Mouse (Mus musculus) embryonic facial prominence, embryonic 13.5 days (tissue): ENCODE data around the gene Plau. TPM values are rescaled to one million over a fixed set of nuclear protein-coding genes. Genes with fewer than 3 reads are reported as not detected.

Experiments
- ATAC-seq: fragments of 200-750 bp; cut with Nextera tagmentation; 2 replicates; pipeline ENCODE4 v1.8.0; 2017; ENCODE audit warnings: low read depth; ENCODE audit not compliant: insufficient number of reproducible peaks, insufficient read depth, low FRiP score, low TSS enrichment
- H3K27ac ChIP-seq: fragments of 300-500 bp; sonication (generic); 2 replicates; pipeline ENCODE4 v1.5.1; 2015; ENCODE audit warnings: moderate library complexity, mild to moderate bottlenecking, inconsistent platforms
- H3K27me3 ChIP-seq: fragments of 300-500 bp; sonication (generic); 2 replicates; pipeline ENCODE4 v1.6.1; 2015; ENCODE audit warnings: mild to moderate bottlenecking, inconsistent platforms
- H3K36me3 ChIP-seq: fragments of 300-500 bp; sonication (generic); 2 replicates; pipeline ENCODE4 v1.6.1; 2015; ENCODE audit warnings: mild to moderate bottlenecking, inconsistent platforms
- H3K4me1 ChIP-seq: fragments of 300-500 bp; sonication (generic); 2 replicates; pipeline ENCODE4 v1.6.1; 2015; ENCODE audit warnings: inconsistent platforms
- H3K4me2 ChIP-seq: fragments of 300-500 bp; sonication (generic); 2 replicates; pipeline ENCODE4 v1.6.1; 2015; ENCODE audit warnings: moderate library complexity, mild to moderate bottlenecking, inconsistent platforms
- H3K4me3 ChIP-seq: fragments of 300-500 bp; sonication (generic); 2 replicates; pipeline ENCODE4 v1.5.1; 2015; ENCODE audit warnings: mild to moderate bottlenecking, inconsistent platforms
- H3K9ac ChIP-seq: fragments of 300-500 bp; sonication (generic); 2 replicates; pipeline ENCODE4 v1.6.1; 2015; ENCODE audit warnings: mild to moderate bottlenecking, inconsistent platforms
- H3K9me3 ChIP-seq: fragments of 300-500 bp; sonication (generic); 2 replicates; pipeline ENCODE4 v1.6.1; 2016; ENCODE audit warnings: inconsistent platforms
- whole genome bisulfite sequencing: fragments of 180-500 bp; shearing (Covaris S2); methylation state at CpG from one replicate; pipeline ENCODE4 v1.1.7; 2015; ENCODE audit warnings: mixed read lengths; 5-methylcytosine and 5-hydroxymethylcytosine counted together
- polyA plus RNA-seq: library from polyadenylated mRNA; unstranded; fragments of >200 nt; fragmentation: Nextera tagmentation; extraction: Ambion mirVana; gene quantifications from 2 replicates; pipeline ENCODE4 v1.2.1, GENCODE M21; 2015

The Plau gene
- polyA plus RNA-seq, 1 experiment from 2014 or later: 2.3 TPM

DNA sequence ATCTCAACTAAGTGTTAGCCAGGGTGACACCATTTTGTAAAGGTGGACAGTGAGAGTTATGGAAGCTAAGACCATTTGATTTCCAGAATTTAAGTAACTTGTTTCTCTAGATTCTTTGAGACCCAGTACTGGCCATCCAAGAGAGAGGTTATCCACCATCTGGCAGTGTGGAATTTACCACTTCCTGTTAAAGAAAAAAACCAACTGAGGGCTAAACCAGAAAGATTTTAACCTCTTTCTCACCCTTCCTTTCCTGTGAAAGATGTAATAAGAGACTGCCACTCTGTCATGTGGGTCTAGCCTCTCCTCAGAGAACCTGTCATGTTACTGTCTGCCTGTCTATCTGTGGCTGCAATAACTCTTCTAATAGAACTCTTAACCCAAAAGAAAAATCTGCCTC lies 26.6 kb upstream of the Plau start:
- no peak overlapping the region for H3K4me2 ChIP-seq
- H3K9ac ChIP-seq: no peak overlapping the region
- ATAC-seq: no peak
- no peaks in the 10 kb centered on the region for H3K36me3 ChIP-seq
- H3K4me1 ChIP-seq: peaks cover 17% of the 10 kb centered on the region
- H3K27me3 ChIP-seq: no peaks in the 10 kb centered on the region
- no peak overlapping the region for H3K4me3 ChIP-seq
- H3K9me3 ChIP-seq: no peaks in the 10 kb centered on the region
- no peak overlapping the region for H3K27ac ChIP-seq

DNA sequence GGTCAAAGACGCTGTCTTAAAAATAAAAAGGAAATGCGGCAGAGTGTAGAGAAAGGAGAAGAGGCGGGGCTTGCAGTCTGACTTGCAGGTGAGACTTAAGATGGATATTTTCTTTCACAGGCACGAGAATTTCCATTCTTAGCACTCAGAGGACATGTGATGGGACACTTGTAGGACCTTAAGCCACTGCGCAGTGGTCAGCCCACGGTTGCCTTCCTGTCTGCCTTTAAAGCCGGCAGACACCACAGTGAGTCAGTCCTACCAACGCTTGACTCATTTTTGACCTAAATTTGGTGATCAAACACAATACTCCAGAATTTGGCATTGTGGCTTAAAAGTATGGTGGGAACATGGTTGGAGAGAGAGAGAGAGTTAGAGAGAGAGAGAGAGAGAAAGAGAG lies 25.2 kb upstream of the Plau start:
- 86% methylated on average over 8 of the region's 8 CpGs for WGBS

DNA sequence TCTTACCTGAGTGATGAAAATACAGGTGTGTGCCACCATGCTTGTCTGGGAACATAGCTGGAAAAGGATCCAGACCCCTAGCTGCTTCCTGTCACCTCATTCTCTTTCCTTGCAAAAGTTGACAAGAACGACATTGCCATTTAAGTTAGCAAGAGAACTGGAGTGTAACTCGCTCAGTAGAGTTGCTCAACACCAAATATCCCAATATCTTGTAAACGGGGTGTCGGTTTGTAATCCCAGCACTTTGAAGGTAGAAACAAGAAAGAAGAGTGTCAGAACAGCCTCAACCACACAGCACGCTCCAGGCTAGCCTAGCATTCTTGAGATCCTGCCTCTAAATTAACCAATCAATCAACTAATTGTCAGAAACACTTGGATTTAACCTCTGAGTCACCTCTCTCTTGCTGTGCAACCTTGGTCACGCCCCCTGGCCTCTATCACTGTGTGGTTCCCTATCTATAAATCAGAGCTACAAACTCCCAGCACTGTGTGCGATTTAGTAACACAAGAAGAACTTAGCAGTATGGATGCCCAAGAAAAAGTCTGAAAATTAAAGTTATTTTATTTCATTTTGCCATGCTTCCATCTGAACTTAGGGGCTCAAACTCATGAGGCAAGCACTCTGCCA lies 24.6 kb upstream of the Plau start:
- Histone ChIP-seq H3K4me1 (no peaks in the 10 kb centered on the region), H3K4me3 (no peak overlapping the region), H3K4me2 (no peak overlapping the region), H3K9me3 (peaks cover 7% of the 10 kb centered on the region), H3K36me3 (no peaks in the 10 kb centered on the region), H3K27ac (no peak overlapping the region), H3K27me3 (no peaks in the 10 kb centered on the region), H3K9ac (no peak overlapping the region)
- ATAC-seq: no peak
- 70% methylated on average over 7 of the region's 7 CpGs for WGBS

More for the DNA sequence above, 25.2 kb upstream of the Plau start:
- Histone ChIP-seq H3K4me2 (no peak overlapping the region), H3K9me3 (peaks cover under 1% of the 10 kb centered on the region; the same call in 1 of the 2 replicates), H3K27ac (no peak overlapping the region), H3K4me3 (no peak overlapping the region), H3K27me3 (no peaks in the 10 kb centered on the region), H3K36me3 (no peaks in the 10 kb centered on the region), H3K9ac (no peak overlapping the region), H3K4me1 (peaks cover 3% of the 10 kb centered on the region; the same call in 1 of the 2 replicates)
- no peak for ATAC-seq

DNA sequence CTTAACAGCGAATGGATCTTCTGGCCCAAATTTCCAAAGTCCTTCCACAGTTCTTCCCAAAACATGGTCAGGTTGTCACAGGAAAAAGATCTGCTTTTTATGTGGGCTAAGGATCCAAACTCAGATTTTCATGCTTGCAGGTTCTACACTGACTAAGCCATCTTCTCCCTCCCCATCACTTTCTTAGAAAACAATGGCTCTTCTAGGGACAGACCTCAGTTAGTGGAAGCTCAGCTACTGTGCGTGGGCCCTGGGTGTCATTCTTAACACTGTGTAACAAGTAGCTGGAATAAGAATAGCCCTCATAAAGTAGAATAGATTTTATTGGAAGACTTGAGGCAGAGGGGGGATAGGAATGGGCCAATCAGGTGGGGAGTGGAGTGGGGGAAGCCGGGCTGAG lies 21.0 kb upstream of the Plau start:
- H3K27ac ChIP-seq: no peak overlapping the region
- no peaks in the 10 kb centered on the region for H3K27me3 ChIP-seq
- no peaks in the 10 kb centered on the region for H3K36me3 ChIP-seq
- WGBS: 87% methylated on average over 3 of the region's 3 CpGs
- H3K9me3 ChIP-seq: peaks cover 11% of the 10 kb centered on the region
- H3K4me1 ChIP-seq: no peaks in the 10 kb centered on the region
- no peak overlapping the region for H3K4me3 ChIP-seq
- H3K4me2 ChIP-seq: no peak overlapping the region
- no peak for ATAC-seq
- H3K9ac ChIP-seq: no peak overlapping the region

DNA sequence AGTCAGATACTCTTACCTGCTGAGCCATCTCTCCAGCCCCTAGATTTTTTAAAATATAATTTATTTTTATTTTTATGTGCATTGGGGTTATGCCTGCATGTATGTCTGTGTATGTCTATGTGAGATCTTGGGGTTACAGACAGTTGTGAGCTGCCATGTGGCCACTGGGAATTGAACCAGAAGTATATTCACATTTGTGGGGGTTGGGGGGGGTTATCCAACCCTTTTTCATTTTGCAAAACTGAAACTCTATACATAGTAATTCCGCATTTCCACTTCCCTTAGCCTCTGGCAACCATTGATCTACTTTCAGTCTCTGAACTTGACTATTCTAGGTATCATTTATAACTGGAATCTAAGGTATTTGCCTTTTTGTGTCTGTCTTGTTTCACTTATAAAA lies 11.9 kb upstream of the Plau start:
- 64% methylated on average over 1 of the region's 1 CpGs for WGBS
- Histone ChIP-seq H3K4me3 (no peak overlapping the region), H3K9me3 (no peaks in the 10 kb centered on the region), H3K27me3 (no peaks in the 10 kb centered on the region), H3K36me3 (no peaks in the 10 kb centered on the region), H3K27ac (no peak overlapping the region), H3K4me2 (no peak overlapping the region), H3K4me1 (no peaks in the 10 kb centered on the region), H3K9ac (no peak overlapping the region)
- no peak for ATAC-seq

DNA sequence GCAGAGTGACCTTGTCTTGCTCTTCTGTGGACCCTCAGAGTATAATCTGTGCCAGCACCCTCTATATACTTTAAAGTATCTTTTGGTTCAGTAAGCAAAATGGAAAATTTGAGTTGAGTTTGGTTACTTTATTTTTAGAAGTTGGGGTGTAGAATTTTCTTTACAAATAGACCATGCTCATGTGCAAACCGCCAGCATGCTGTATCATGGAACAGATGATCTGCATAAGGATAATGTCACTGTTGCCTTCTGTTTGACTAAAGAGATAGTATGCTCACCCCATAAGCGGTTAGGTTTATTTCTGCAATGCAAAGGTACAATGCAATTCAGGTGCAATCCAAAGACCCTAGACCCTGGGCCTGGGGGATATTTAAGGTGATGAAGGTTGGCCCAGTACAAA lies 10.9 kb upstream of the Plau start:
- Histone ChIP-seq H3K27me3 (no peaks in the 10 kb centered on the region), H3K9me3 (no peaks in the 10 kb centered on the region), H3K4me2 (no peak overlapping the region), H3K9ac (no peak overlapping the region), H3K4me1 (no peaks in the 10 kb centered on the region), H3K36me3 (no peaks in the 10 kb centered on the region), H3K27ac (no peak overlapping the region), H3K4me3 (no peak overlapping the region)
- no peak for ATAC-seq
- WGBS: 88% methylated on average over 2 of the region's 2 CpGs

DNA sequence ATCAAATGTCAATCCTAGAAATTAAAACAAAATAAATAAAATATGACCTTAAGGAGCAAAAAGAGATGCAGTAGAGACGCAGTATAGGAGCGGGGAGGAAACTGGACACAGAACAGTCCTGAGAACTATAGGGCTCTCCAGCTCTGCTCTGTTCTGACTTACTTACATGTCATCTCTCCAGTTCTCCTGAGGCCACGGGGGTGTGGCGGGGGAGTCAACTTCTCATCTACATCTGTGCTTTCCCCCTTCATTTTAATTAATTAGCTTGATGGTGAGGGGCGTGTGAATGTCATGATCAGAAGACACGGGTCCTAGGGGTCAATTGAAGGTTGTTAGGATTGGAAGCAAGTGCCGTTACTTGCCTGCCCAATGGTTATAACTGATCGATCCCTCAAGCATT lies 9.4 kb upstream of the Plau start:
- 75% methylated on average over 8 of the region's 8 CpGs for WGBS
- no peak for ATAC-seq
- no peak overlapping the region for H3K9ac ChIP-seq

DNA sequence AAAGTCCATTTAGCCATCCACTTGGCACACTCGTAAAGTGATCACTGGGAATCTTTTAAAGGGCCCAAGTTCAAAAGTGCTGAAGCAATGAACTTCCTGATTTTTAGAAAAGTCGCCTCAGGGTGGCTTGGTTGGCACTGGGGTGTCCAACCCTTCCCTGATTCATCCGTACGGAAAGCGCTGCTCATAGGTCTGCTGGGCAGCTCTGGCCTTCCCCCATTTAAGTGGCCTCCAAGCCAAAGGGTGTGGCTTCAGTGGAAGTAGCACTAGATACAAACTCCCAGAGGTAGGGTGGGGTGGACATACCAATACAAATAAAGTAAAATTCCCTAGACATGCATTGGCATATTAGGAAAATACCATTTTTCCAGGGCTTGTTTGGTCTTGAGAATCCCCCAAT lies 9.0 kb upstream of the Plau start:
- WGBS: 86% methylated on average over 5 of the region's 5 CpGs
- H3K4me1 ChIP-seq: 0 out of 2 replicates have a peak, but pooled peaks cover 3% of the 10 kb centered on the region
- H3K9ac ChIP-seq: no peak overlapping the region
- no peaks in the 10 kb centered on the region for H3K27me3 ChIP-seq
- H3K4me3 ChIP-seq: no peak overlapping the region
- ATAC-seq: no peak
- no peaks in the 10 kb centered on the region for H3K9me3 ChIP-seq
- H3K36me3 ChIP-seq: no peaks in the 10 kb centered on the region
- H3K27ac ChIP-seq: no peak overlapping the region
- H3K4me2 ChIP-seq: no peak overlapping the region

More for the DNA sequence above, 9.4 kb upstream of the Plau start:
- no peak overlapping the region for H3K4me2 ChIP-seq
- H3K27me3 ChIP-seq: no peaks in the 10 kb centered on the region
- H3K36me3 ChIP-seq: no peaks in the 10 kb centered on the region
- H3K4me3 ChIP-seq: no peak overlapping the region
- H3K9me3 ChIP-seq: no peaks in the 10 kb centered on the region
- 0 out of 2 replicates have a peak, but pooled peaks cover 3% of the 10 kb centered on the region for H3K4me1 ChIP-seq
- no peak overlapping the region for H3K27ac ChIP-seq

DNA sequence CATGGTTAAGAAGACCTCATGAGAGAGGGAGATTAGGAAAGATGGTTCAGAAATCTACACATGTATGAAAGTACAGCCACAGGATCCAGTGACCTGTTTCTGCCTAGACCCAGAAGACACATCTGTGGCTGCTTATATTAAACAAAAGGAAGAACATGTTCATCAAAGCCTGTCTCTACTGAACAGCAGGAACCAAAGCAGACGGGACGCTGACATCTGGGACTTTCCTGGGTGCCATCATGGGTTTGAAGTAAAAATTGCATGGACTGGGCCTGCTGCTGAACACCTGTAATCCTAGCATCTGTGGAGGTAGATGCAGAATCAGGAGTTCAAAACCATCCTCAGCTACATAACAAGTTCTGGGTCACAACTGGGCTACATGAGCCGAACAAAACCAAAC lies 7.9 kb upstream of the Plau start:
- H3K4me1 ChIP-seq: 0 out of 2 replicates have a peak, but pooled peaks cover 3% of the 10 kb centered on the region
- no peaks in the 10 kb centered on the region for H3K36me3 ChIP-seq
- H3K4me3 ChIP-seq: no peak overlapping the region
- no peak for ATAC-seq
- no peak overlapping the region for H3K4me2 ChIP-seq
- WGBS: 76% methylated on average over 3 of the region's 3 CpGs
- H3K27ac ChIP-seq: no peak overlapping the region
- H3K27me3 ChIP-seq: no peaks in the 10 kb centered on the region
- H3K9me3 ChIP-seq: no peaks in the 10 kb centered on the region
- H3K9ac ChIP-seq: no peak overlapping the region

DNA sequence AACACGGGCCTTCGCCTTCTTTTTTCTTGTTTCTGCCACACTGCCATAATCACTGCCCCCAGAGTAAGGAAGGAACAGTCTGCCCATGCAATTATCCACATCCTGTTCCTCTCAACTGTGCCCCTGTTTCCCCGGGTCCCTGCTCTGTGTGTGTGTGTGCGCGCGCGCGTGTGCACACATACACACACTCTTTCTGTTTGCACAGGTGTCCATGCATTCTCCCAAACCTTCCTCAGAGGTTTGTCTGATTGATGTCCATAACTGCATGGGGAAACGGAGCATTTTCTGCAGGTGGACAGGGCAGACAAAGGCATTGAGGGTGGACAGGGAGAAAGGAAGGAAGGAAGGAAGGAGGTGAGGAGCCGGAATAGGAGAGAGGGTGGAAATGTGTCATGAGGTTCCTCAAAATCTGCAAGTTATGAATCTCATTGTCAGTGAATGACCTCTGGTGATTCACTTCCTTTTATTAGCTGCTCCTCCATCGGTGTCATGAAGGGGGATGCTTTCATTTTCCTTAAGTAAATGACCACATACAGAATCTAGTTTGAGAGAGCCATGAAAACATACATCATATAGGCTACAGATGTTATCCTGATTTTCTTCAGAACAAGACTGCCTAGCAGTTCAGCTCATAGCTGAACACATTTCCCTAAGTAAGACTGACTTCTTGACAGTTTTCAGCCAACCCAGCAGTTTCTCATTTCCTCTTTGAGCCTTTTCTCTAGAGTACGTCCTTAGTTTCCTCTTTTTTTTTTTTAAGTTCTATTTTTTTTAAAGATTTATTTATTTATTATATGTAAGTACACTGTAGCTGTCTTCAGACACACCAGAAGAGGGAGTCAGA lies 6.7 kb upstream of the Plau start:
- Histone ChIP-seq H3K4me3 (no peak overlapping the region), H3K27ac (no peak overlapping the region), H3K4me1 (0 out of 2 replicates have a peak, but pooled peaks cover 3% of the 10 kb centered on the region), H3K4me2 (no peak overlapping the region), H3K27me3 (no peaks in the 10 kb centered on the region), H3K9me3 (no peaks in the 10 kb centered on the region), H3K36me3 (no peaks in the 10 kb centered on the region), H3K9ac (no peak overlapping the region)
- WGBS: 71% methylated on average over 12 of the region's 12 CpGs
- no peak for ATAC-seq

DNA sequence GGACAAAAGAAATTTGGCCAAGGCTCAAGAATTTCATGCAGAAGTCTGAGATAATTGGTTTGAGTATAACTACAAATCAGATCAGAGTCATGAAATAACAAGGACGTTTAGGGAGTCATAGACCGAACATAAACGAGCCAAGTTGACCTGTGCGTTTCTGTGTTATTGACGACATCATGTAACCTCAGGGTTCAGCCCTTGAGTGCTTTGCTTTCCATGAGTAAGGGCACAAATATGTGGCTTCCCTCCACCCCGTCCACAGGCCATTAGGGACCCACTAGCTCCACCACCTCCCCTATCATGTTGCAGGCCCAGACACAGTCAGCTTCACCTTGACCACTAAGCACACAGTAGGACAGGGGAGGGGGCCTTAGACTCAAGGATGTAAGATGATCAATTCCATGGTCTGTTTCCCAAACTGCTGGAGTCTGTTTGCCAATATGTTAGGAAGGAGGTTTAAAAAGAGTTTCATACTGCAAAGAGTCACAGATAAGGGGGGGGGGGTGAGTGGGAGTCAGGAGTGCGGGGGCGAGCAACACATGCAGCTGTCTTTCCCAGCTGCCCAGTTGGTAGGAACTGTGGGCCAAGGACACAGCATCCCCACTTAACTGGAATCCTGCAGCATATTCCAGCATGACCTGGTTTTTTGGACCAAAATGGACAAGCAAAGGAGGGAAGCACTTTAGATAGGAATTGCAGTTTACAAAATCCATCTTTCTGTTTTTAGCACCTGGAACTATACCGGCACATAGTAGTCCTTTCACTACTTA lies 5.1 kb upstream of the Plau start:
- no peak for ATAC-seq
- Histone ChIP-seq H3K4me3 (no peak overlapping the region), H3K9me3 (no peaks in the 10 kb centered on the region), H3K36me3 (no peaks in the 10 kb centered on the region), H3K4me1 (peaks cover 3% of the 10 kb centered on the region; the same call in 1 of the 2 replicates), H3K27me3 (no peaks in the 10 kb centered on the region), H3K4me2 (no peak overlapping the region), H3K27ac (no peak overlapping the region), H3K9ac (no peak overlapping the region)
- 64% methylated on average over 9 of the region's 9 CpGs for WGBS
